Mouse (Mus musculus): ENCODE results near the gene Nos1ap.

DNA sequence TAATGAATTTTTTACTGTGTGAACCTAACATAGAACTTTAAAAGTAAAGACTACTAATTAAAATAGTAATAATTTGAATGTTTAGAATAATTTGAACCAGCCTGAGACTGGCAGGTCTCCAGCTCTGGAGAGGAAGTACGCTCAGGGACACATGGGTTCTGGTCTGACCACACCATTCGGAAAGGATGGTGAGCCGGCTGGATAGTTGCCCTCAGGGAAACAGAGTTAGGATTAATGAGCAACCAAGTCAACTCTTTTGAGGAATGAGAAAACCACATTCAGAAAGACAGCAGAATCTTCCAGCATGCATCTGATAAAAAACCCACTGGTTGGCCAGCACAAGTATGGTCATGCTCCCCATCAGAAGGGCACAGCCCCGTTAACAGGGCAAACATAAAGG lies 69.5 kb downstream of the Nos1ap start:
- no peak for TF ChIP-seq CTCF (IDR thresholded peaks at IDR 0.05)
- TF ChIP-seq EP300 (IDR thresholded peaks at IDR 0.05): no peak

Data from lung, postnatal 0 days (tissue).